Mouse (Mus musculus): ENCODE data around the gene Fgf12. TPM values are rescaled to one million over a fixed set of nuclear protein-coding genes. Genes with fewer than 3 reads are reported as not detected.

The Fgf12 gene
- total and polyA plus RNA-seq, 2 experiments from 2014 or later: 5.2 to 44.8 TPM

GRCm38 (mm10) chr16:28407892-28408291 lies 345.0 kb downstream of the Fgf12 start:
- Histone ChIP-seq H3K4me2 (ENCODE audit: low read depth, low read length) (no peak overlapping the region), H3K4me3 (ENCODE audit: low read depth, low read length) (no peak overlapping the region), H3K27me3 (ENCODE audit: control insufficient read depth, insufficient read depth, low read length) (no peaks in the 10 kb centered on the region), H3K9ac (replicated peaks; ENCODE audit: low read depth, low read length) (no peak overlapping the region), H3K4me1 (ENCODE audit: control insufficient read depth, insufficient read depth) (no peaks in the 10 kb centered on the region), H3K9me3 (replicated peaks; ENCODE audit: control insufficient read depth, low read length) (no peaks in the 10 kb centered on the region), H3K36me3 (replicated peaks; ENCODE audit: control insufficient read depth, insufficient read depth, low read length) (no peaks in the 10 kb centered on the region), H3K27ac (ENCODE audit: low read depth) (no peak overlapping the region)
- WGBS: 66% methylated on average over 2 of the region's 2 CpGs
- DNase-seq (ENCODE audit: low spot score) (no peak), ATAC-seq (ENCODE audit: insufficient read depth, low read depth) (no peak)
- TF ChIP-seq CTCF (IDR thresholded peaks at IDR 0.05; ENCODE audit: low read depth) (no peak), EP300 (IDR thresholded peaks at IDR 0.05; ENCODE audit: low read depth) (no peak)

- Histone ChIP-seq H3K9ac (replicated peaks; ENCODE audit: low read depth, low read length) (no peak overlapping the region), H3K4me2 (ENCODE audit: low read depth, low read length) (no peak overlapping the region), H3K36me3 (replicated peaks; ENCODE audit: control insufficient read depth, insufficient read depth, low read length) (no peaks in the 10 kb centered on the region), H3K4me3 (ENCODE audit: low read depth, low read length) (no peak overlapping the region), H3K9me3 (replicated peaks; ENCODE audit: control insufficient read depth, low read length) (no peaks in the 10 kb centered on the region), H3K27me3 (ENCODE audit: control insufficient read depth, insufficient read depth, low read length) (no peaks in the 10 kb centered on the region), H3K27ac (ENCODE audit: low read depth) (no peak overlapping the region), H3K4me1 (ENCODE audit: control insufficient read depth, insufficient read depth) (no peaks in the 10 kb centered on the region)
- DNase-seq (ENCODE audit: low spot score) (no peak), ATAC-seq (ENCODE audit: insufficient read depth, low read depth) (no peak)
- TF ChIP-seq EP300 (IDR thresholded peaks at IDR 0.05; ENCODE audit: low read depth) (no peak), CTCF (IDR thresholded peaks at IDR 0.05; ENCODE audit: low read depth) (no peak)
- 80% methylated on average over 1 of the region's 1 CpGs for WGBS
Measured at GRCm38 (mm10) chr16:28404156-28404555, 348.7 kb downstream of the Fgf12 start.

- ATAC-seq (ENCODE audit: insufficient read depth, low read depth) (no peak), DNase-seq (ENCODE audit: low spot score) (no peak)
- no peaks in the 10 kb centered on the region for H3K9me3 ChIP-seq (replicated peaks; ENCODE audit: control insufficient read depth, low read length)
- H3K27me3 ChIP-seq (ENCODE audit: control insufficient read depth, insufficient read depth, low read length): no peaks in the 10 kb centered on the region
- H3K4me2 ChIP-seq (ENCODE audit: low read depth, low read length): no peak overlapping the region
- no peak for TF ChIP-seq CTCF (IDR thresholded peaks at IDR 0.05; ENCODE audit: low read depth)
- TF ChIP-seq EP300 (IDR thresholded peaks at IDR 0.05; ENCODE audit: low read depth): no peak
- H3K36me3 ChIP-seq (replicated peaks; ENCODE audit: control insufficient read depth, insufficient read depth, low read length): no peaks in the 10 kb centered on the region
- H3K9ac ChIP-seq (replicated peaks; ENCODE audit: low read depth, low read length): no peak overlapping the region
- H3K27ac ChIP-seq (ENCODE audit: low read depth): no peak overlapping the region
- 49% methylated on average over 4 of the region's 4 CpGs for WGBS
- no peaks in the 10 kb centered on the region for H3K4me1 ChIP-seq (ENCODE audit: control insufficient read depth, insufficient read depth)
- no peak overlapping the region for H3K4me3 ChIP-seq (ENCODE audit: low read depth, low read length)
Measured at GRCm38 (mm10) chr16:28402701-28403100, 350.2 kb downstream of the Fgf12 start.

GRCm38 (mm10) chr16:28391283-28391682 lies 361.6 kb downstream of the Fgf12 start:
- H3K4me3 ChIP-seq (ENCODE audit: low read depth, low read length): no peak overlapping the region
- no peak for TF ChIP-seq CTCF (IDR thresholded peaks at IDR 0.05; ENCODE audit: low read depth)
- TF ChIP-seq EP300 (IDR thresholded peaks at IDR 0.05; ENCODE audit: low read depth): no peak
- H3K4me1 ChIP-seq (ENCODE audit: control insufficient read depth, insufficient read depth): no peaks in the 10 kb centered on the region
- no peaks in the 10 kb centered on the region for H3K9me3 ChIP-seq (replicated peaks; ENCODE audit: control insufficient read depth, low read length)
- 69% methylated on average over 5 of the region's 5 CpGs for WGBS
- no peaks in the 10 kb centered on the region for H3K36me3 ChIP-seq (replicated peaks; ENCODE audit: control insufficient read depth, insufficient read depth, low read length)
- H3K9ac ChIP-seq (replicated peaks; ENCODE audit: low read depth, low read length): no peak overlapping the region
- no peak overlapping the region for H3K4me2 ChIP-seq (ENCODE audit: low read depth, low read length)
- DNase-seq (ENCODE audit: low spot score) (no peak), ATAC-seq (ENCODE audit: insufficient read depth, low read depth) (no peak)
- H3K27me3 ChIP-seq (ENCODE audit: control insufficient read depth, insufficient read depth, low read length): no peaks in the 10 kb centered on the region
- no peak overlapping the region for H3K27ac ChIP-seq (ENCODE audit: low read depth)

GRCm38 (mm10) chr16:28389114-28389513 lies 363.8 kb downstream of the Fgf12 start:
- no peak for ATAC-seq (ENCODE audit: insufficient read depth, low read depth)
- no peaks in the 10 kb centered on the region for H3K9me3 ChIP-seq (replicated peaks; ENCODE audit: control insufficient read depth, low read length)
- no peak for DNase-seq (ENCODE audit: low spot score)
- no peak overlapping the region for H3K4me2 ChIP-seq (ENCODE audit: low read depth, low read length)
- 55% methylated on average over 4 of the region's 4 CpGs for WGBS
- H3K27me3 ChIP-seq (ENCODE audit: control insufficient read depth, insufficient read depth, low read length): no peaks in the 10 kb centered on the region
- TF ChIP-seq EP300 (IDR thresholded peaks at IDR 0.05; ENCODE audit: low read depth): no peak
- TF ChIP-seq CTCF (IDR thresholded peaks at IDR 0.05; ENCODE audit: low read depth): no peak
- no peaks in the 10 kb centered on the region for H3K4me1 ChIP-seq (ENCODE audit: control insufficient read depth, insufficient read depth)
- no peak overlapping the region for H3K27ac ChIP-seq (ENCODE audit: low read depth)
- no peaks in the 10 kb centered on the region for H3K36me3 ChIP-seq (replicated peaks; ENCODE audit: control insufficient read depth, insufficient read depth, low read length)
- no peak overlapping the region for H3K4me3 ChIP-seq (ENCODE audit: low read depth, low read length)
- no peak overlapping the region for H3K9ac ChIP-seq (replicated peaks; ENCODE audit: low read depth, low read length)

- Histone ChIP-seq H3K4me2 (ENCODE audit: low read depth, low read length) (no peak overlapping the region), H3K36me3 (replicated peaks; ENCODE audit: control insufficient read depth, insufficient read depth, low read length) (no peaks in the 10 kb centered on the region), H3K27me3 (ENCODE audit: control insufficient read depth, insufficient read depth, low read length) (no peaks in the 10 kb centered on the region), H3K4me3 (ENCODE audit: low read depth, low read length) (no peak overlapping the region), H3K4me1 (ENCODE audit: control insufficient read depth, insufficient read depth) (no peaks in the 10 kb centered on the region), H3K9me3 (replicated peaks; ENCODE audit: control insufficient read depth, low read length) (no peaks in the 10 kb centered on the region), H3K27ac (ENCODE audit: low read depth) (no peak overlapping the region), H3K9ac (replicated peaks; ENCODE audit: low read depth, low read length) (no peak overlapping the region)
- DNase-seq (ENCODE audit: low spot score) (no peak), ATAC-seq (ENCODE audit: insufficient read depth, low read depth) (no peak)
- WGBS: 74% methylated on average over 2 of the region's 2 CpGs
- TF ChIP-seq CTCF (IDR thresholded peaks at IDR 0.05; ENCODE audit: low read depth) (no peak), EP300 (IDR thresholded peaks at IDR 0.05; ENCODE audit: low read depth) (no peak)
Measured at GRCm38 (mm10) chr16:28374790-28375189, 378.1 kb downstream of the Fgf12 start.
